ENCODE assay signal across 8 mouse cellular contexts in genomic region chr16:44643992-44644391, GRCm38 (mm10).
DNase-seq lines count a peak whose midpoint lies in the region; ATAC-seq and TF ChIP-seq lines count a peak whose summit lies in the region.

No protein-coding gene starts in this region.

- ATAC-seq in lung, embryonic 14.5 days (ENCODE audit: insufficient read depth) = peak; percentile 62
- peak; percentile 71 for ATAC-seq in common myeloid progenitor, adult 5-6 weeks (replicated peaks; ENCODE audit: low read depth, poor library complexity, severe bottlenecking)
- ATAC-seq in hindbrain, embryonic 13.5 days (ENCODE audit: low FRiP score) = 0 out of 2 replicates have a peak, but pooled peaks have one; percentile 46
- peak; percentile 78 for ATAC-seq in lung, embryonic 16.5 days (ENCODE audit: low read depth)
- ATAC-seq in inflammation-experienced regulatory T-cells, adult 6 months = no peak

- no peak overlapping the region for H3K4me2 ChIP-seq in lung, embryonic 14.5 days
- no peak overlapping the region for H3K4me2 ChIP-seq in hindbrain, embryonic 13.5 days
- H3K4me2 ChIP-seq in lung, embryonic 16.5 days (ENCODE audit: low read depth, low read length) = no peak overlapping the region

- H3K27me3 ChIP-seq in lung, embryonic 14.5 days (ENCODE audit: insufficient read depth, low read length) = no peaks in the 10 kb centered on the region
- H3K27me3 ChIP-seq in hindbrain, embryonic 13.5 days = no peaks in the 10 kb centered on the region
- no peaks in the 10 kb centered on the region for H3K27me3 ChIP-seq in lung, embryonic 16.5 days (ENCODE audit: control insufficient read depth, insufficient read depth, low read depth, low read length)
- H3K27me3 ChIP-seq in thymus, adult 2 months (ENCODE audit: control insufficient read depth, insufficient read depth, low read length) = no peaks in the 10 kb centered on the region

- no peaks in the 10 kb centered on the region for H3K9me3 ChIP-seq in lung, embryonic 14.5 days (ENCODE audit: low read depth, low read length)
- no peaks in the 10 kb centered on the region for H3K9me3 ChIP-seq in hindbrain, embryonic 13.5 days
- no peaks in the 10 kb centered on the region for H3K9me3 ChIP-seq in lung, embryonic 16.5 days (ENCODE audit: control insufficient read depth, low read length)

- TF ChIP-seq CTCF in lung, embryonic 14.5 days (IDR thresholded peaks at IDR 0.05; ENCODE audit: low read depth) = peak; percentile 73
- TF ChIP-seq CTCF in thymus, adult 2 months (IDR thresholded peaks at IDR 0.05; ENCODE audit: borderline replicate concordance, control insufficient read depth, extremely low read depth, insufficient read depth, low read length, poor library complexity) = no peak

- H3K36me3 ChIP-seq in lung, embryonic 14.5 days (ENCODE audit: insufficient read depth) = no peaks in the 10 kb centered on the region
- no peaks in the 10 kb centered on the region for H3K36me3 ChIP-seq in hindbrain, embryonic 13.5 days
- no peaks in the 10 kb centered on the region for H3K36me3 ChIP-seq in lung, embryonic 16.5 days (ENCODE audit: control insufficient read depth, insufficient read depth, low read length)
- H3K36me3 ChIP-seq in thymus, adult 2 months (ENCODE audit: control insufficient read depth, insufficient read depth, low read length) = no peaks in the 10 kb centered on the region

- DNase-seq in lung, embryonic 14.5 days = peak; percentile 91
- DNase-seq in lung, adult 18-20 months = no peak
- no peak for DNase-seq in thymus, adult 2 months
- no peak for DNase-seq in right cerebral cortex, postnatal 25 days

- H3K4me3 ChIP-seq in lung, embryonic 14.5 days (ENCODE audit: low read depth, low read length) = no peak overlapping the region
- H3K4me3 ChIP-seq in hindbrain, embryonic 13.5 days = no peak overlapping the region
- no peak overlapping the region for H3K4me3 ChIP-seq in lung, embryonic 16.5 days (ENCODE audit: low read length)
- H3K4me3 ChIP-seq in thymus, adult 2 months (ENCODE audit: control insufficient read depth, insufficient read depth, low read length) = no peak overlapping the region

- peak overlapping the region; percentile 51; the same call in 1 of the 2 replicates for H3K27ac ChIP-seq in lung, embryonic 14.5 days (ENCODE audit: low read depth)
- H3K27ac ChIP-seq in hindbrain, embryonic 13.5 days = no peak overlapping the region
- H3K27ac ChIP-seq in lung, embryonic 16.5 days (ENCODE audit: low read length) = peak overlapping the region; percentile 67; the same call in 1 of the 2 replicates
- no peak overlapping the region for H3K27ac ChIP-seq in thymus, adult 2 months (ENCODE audit: control insufficient read depth, insufficient read depth, low read length)

- H3K4me1 ChIP-seq in lung, embryonic 14.5 days (ENCODE audit: insufficient read depth) = peaks cover 3% of the 10 kb centered on the region; the same call in 1 of the 2 replicates
- H3K4me1 ChIP-seq in hindbrain, embryonic 13.5 days (replicated peaks) = no peaks in the 10 kb centered on the region; the same call in 1 of the 2 replicates
- H3K4me1 ChIP-seq in lung, embryonic 16.5 days (replicated peaks; ENCODE audit: control insufficient read depth, insufficient read depth, low read length) = peaks cover 4% of the 10 kb centered on the region
- no peaks in the 10 kb centered on the region for H3K4me1 ChIP-seq in thymus, adult 2 months (replicated peaks; ENCODE audit: control insufficient read depth, insufficient read depth, low read length)

- 9% methylated on average over 4 of the region's 4 CpGs for WGBS in lung, embryonic 14.5 days
- WGBS in hindbrain, embryonic 13.5 days = 18% methylated on average over 4 of the region's 4 CpGs
- 10% methylated on average over 4 of the region's 4 CpGs for WGBS in lung, embryonic 16.5 days
- WGBS in thymus, adult 2 months = 44% methylated on average over 4 of the region's 4 CpGs

- TF ChIP-seq POLR2A in thymus, adult 2 months (IDR thresholded peaks at IDR 0.05; ENCODE audit: control insufficient read depth, extremely low read depth, insufficient read depth, low read length, poor library complexity) = no peak

- no peak overlapping the region for H3K9ac ChIP-seq in lung, embryonic 14.5 days
- H3K9ac ChIP-seq in hindbrain, embryonic 13.5 days = no peak overlapping the region
- H3K9ac ChIP-seq in lung, embryonic 16.5 days (ENCODE audit: low read length) = no peak overlapping the region

Comparison
In these comparisons a context has a peak if more than half of its experiments do, and no peak if none do; other contexts are left out.
1. H3K27ac ChIP-seq: peak in lung, embryonic 14.5 days (single experiment) and lung, embryonic 16.5 days (single experiment); none in hindbrain, embryonic 13.5 days (single experiment) and thymus, adult 2 months (single experiment).